Mouse (Mus musculus) lung, postnatal 0 days (tissue): Measurements from ENCODE around the gene Extl1.

Experiments
- CTCF ChIP-seq: IDR thresholded peaks from 2 replicates; pipeline ENCODE4 v1.5.1; 2016; ENCODE audit warnings: antibody characterized with exemption, mild to moderate bottlenecking
- EP300 ChIP-seq: IDR thresholded peaks from 2 replicates; pipeline ENCODE4 v1.6.1; 2016; ENCODE audit warnings: antibody characterized with exemption, mild to moderate bottlenecking, control low read depth

GRCm38 (mm10) chr4:134315470-134315869 is 68.2 kb downstream of the Extl1 start:
- TF ChIP-seq EP300 (no peak), CTCF (no peak)
